Mouse (Mus musculus): Measurements from ENCODE around the gene Csgalnact2. TPM values are rescaled to one million over a fixed set of nuclear protein-coding genes. Genes with fewer than 3 reads are reported as not detected.

The Csgalnact2 gene
- polyA plus RNA-seq, 3 experiments from 2014 or later: 7.1 to 8.5 (median 8.1) TPM

DNA sequence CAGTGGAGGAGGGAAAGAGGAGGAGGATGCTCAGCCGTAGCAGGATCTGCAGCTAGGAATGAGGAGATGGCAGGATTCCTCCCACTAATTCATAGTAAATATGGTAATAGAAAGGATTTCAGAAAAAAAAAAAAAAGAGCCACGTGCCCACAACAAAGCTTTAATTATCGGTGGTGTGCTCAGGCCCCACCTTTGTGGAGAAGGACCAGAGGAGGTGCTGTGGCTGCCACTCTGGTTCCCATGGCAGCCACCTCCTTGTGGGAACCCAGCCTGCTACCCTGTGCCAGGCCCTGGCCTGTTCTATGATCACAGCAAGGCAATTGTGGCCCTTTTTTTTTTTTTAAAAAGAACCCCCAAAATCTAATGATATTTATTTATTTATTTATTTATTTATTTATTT lies 67.5 kb downstream of the Csgalnact2 start:
- no peak for ATAC-seq

DNA sequence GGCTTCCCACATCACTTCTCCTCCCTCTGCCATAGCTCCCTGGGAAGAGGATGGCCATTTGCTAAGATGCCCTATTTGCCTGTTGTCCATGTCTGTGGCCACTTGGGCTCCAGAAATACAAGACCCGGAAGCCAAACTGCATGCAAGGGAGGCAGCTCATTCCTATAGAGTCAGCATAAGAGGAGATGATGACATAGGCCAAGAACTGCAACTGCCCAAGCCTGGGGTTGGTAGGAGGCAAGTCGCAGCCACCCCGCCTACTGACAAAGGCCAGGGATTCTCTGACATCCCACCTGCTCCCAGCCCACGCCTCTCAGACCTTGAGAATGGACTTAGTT lies 68.0 kb downstream of the Csgalnact2 start:
- no peak for ATAC-seq

DNA sequence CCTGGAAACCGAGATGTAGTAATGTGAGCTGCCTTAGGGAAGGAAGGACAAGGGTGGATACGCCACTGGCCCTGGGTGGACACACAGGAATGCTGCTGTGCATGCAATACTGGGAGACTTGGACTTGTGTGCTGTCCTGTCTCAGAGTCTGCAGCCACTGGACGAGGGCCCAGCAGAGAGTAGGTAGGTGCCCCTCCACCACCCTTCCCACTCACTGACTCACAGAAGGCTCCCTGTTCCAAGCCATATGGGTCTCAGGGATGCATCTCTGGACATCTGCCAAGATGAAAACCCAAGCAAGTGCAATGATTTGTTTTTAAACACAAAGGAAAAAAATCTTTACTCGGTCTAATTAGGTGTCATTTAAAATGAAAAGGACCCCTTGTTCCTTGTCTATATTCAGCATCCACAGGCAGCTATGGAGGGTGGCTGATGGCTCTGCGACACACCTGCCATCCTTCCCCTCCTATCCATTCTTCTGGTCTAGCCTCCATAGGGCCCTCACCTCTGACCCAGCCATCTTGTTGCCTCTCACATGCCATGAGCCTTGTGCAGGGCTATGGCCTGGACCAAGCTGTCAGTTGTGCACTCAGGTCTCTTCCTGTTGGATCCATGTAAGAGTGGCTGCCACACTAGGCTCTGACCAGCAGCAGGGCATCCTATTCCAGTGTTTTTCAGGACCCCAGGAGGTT lies 68.5 kb downstream of the Csgalnact2 start:
- ATAC-seq: no peak

DNA sequence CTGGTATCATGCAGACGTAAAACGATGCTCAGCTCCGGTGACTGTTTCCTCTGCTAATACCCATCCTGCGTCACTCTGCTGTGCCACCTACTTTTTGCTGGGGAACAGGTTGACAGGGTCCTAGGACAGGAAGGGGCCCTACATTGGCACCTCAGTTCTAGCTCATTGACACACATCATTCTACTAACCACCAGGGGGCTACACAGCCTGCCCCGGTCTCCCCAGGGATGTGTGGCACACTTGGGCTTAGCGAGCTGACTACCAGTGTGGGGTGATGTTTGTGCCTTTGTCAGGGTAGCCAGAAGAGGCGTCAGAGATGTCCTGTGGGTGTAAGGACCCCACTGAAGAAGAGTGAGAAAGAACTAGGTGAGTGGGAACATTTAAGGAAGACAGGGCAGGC lies 71.2 kb downstream of the Csgalnact2 start:
- ATAC-seq: peak; percentile 40

DNA sequence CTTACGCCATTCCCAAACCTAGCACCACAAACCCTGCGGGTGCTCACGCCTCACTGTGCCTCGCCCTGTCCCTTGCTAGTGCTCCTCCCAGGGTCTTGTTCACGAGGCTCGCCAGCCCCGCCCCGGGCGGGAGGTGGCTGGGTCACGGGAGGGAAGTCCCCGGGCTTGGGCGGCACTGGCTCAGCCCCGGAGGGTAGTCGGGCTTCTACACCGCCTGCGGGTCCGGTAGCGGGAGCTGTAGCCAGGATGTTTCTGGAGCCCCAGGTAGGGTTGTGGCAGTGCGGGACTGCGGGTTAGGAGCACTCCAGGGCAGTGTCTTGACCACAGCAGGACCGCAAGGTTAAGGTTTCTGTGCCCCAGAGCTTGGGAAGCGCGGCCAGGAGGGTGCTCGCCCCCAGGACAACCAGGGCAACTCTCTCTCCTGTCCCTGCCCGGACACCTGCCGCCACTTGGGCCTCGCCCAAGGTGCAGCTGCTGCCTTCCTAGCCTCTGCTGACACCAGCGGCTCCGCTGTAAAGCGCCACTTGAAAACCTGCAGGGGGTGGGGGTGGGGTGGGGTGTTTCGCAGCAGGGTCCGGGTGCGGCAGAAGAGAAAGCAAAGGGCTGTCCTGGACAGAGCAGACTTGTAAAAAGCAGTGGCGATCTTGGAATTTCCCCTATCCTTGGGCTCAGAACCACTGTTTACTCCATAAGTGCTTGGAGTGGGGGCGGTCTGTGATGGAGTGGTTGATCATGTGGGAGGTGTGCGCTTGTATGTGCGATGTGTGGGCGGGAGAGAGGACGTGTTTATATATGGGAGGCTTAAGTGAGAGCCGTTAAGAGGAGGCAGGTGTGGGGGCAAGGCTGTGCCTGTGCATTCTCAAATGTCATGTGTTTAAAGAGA lies 72.5 kb downstream of the Csgalnact2 start:
- ATAC-seq: peak; percentile 56

DNA sequence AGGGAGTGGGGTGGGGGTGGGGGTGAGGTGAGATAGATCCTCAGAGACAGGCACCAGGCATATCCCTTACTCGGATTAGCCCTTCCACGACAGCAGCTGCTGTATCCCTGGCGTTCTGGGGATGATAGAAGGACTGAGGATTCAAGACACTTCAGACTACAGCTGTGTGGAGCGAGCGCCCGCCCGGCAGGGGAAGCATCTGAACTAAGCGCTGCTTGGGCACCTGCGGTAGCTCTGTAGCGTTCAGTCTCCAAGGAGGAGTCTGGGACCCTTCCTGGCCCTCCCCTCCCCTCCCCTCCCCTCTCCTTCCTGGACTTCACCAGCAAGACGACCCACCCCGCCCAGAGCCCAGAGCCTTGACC lies 73.1 kb downstream of the Csgalnact2 start:
- peak; percentile 20 for ATAC-seq

DNA sequence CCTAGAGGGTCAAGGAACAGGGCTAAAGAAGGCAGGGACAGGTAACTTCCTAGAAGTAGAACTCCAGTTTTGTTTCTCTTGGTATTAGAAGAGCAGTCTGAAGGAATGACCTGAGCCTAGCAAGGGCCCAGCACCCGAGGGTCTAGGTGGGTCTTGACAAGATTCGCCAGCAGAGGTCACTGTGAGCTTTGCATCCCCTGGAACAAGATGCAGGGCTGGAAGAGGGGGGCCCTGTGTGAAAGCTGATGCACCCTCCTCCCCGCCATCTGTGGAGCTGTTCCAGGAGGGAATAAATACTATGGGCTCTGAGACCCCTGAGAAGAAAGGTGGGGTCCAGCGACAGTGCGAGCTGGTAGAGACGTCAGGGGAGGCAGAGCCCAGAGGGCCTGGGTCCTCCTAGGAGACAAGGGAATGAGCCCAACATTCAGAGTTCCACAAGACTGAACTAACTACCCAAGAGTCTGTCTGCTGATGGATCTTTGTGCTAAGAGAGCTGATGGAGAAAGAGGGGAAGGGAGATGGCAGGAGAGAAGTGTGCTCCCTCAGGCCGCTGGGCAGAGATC lies 73.9 kb downstream of the Csgalnact2 start:
- ATAC-seq: no peak

DNA sequence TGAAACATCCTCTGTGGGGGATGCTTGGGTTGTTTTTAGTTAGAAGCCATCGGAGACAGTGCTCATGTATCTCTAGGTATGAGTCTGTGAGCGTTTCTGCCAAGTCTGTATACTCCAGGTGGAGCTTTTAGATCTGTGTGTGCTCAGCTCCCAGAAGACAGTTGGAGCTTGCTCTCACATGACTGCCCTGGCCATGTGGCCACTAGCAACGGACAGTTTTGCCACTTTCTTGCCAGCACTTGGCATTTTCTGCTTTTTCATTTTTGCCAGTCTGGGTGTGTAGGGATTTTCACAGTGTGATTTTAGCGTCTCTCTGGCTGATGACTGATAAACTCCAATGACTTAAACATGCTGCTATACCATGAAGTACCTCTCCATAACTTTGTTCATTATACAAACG lies 75.7 kb downstream of the Csgalnact2 start:
- no peak for ATAC-seq

DNA sequence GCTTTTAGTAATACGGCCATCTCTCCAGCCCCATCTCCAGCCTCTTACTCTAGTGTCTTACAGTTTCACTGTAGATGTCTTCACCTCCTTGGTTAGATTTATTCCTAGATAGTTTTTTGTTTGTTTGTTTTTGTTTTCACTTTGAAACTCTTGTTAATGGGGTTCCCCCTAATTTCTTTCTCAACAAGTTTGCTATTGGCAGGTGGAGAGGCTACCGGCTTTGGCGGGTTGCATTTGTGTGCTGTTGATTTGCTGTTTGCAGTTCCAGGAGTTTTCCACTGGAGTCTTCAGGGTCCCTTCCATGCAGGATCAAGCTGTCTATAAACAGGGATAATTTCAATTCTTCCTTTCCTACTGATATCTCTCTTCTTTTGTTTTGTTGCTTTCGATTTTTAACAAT lies 77.7 kb downstream of the Csgalnact2 start:
- no peak for ATAC-seq

Other genes with a start within 250 kb of the Csgalnact2 start
- gene Hnrnpf, start 238.8 kb downstream of the Csgalnact2 start, polyA plus RNA-seq (2017; shearing (Covaris generic)): 1,000 to 10,000 TPM in 1 of 3 experiments, 100 to 1,000 TPM in 2; 776 to 1,009 (median 841) TPM
- gene Fxyd4, start 201.4 kb downstream of the Csgalnact2 start, polyA plus RNA-seq (2017; shearing (Covaris generic)): 10 to 100 TPM in 2 of 3 experiments, 1 to 10 TPM in 1; 6.1 to 16.1 (median 10.9) TPM
- gene Rasgef1a, start 127.7 kb downstream of the Csgalnact2 start, polyA plus RNA-seq (2017; shearing (Covaris generic)): 1 to 10 TPM; 4.0 to 4.8 (median 4.6) TPM
- under 1 TPM; 0.23 to 0.91 (median 0.40) TPM for gene Ret, start 58.6 kb upstream of the Csgalnact2 start, polyA plus RNA-seq (2017; shearing (Covaris generic))